Mouse (Mus musculus): ENCODE measurements around the gene Fgfr2. TPM values are rescaled to one million over a fixed set of nuclear protein-coding genes. Genes with fewer than 3 reads are reported as not detected.
A peak's percentile ranks its signal among the peaks of the same experiment; 100 is the strongest.

The Fgfr2 gene
- polyA plus RNA-seq, 1 experiment from 2014 or later = 99.3 TPM

- no peak for DNase-seq (ENCODE audit: low spot score)
- Histone ChIP-seq H3K9me3 (replicated peaks) (no peaks in the 10 kb centered on the region), H3K4me1 (peaks cover under 1% of the 10 kb centered on the region; the same call in 1 of the 2 replicates), H3K27me3 (ENCODE audit: low read depth, poor library complexity, severe bottlenecking) (peaks cover 20% of the 10 kb centered on the region), H3K36me3 (no peaks in the 10 kb centered on the region), H3K4me3 (no peak overlapping the region), H3K27ac (replicated peaks) (no peak overlapping the region)
- WGBS = 80% methylated on average over 5 of the region's 5 CpGs
Measured at GRCm38 (mm10) chr7:132323430-132323829, 799.7 kb downstream of the Fgfr2 start.

DNA sequence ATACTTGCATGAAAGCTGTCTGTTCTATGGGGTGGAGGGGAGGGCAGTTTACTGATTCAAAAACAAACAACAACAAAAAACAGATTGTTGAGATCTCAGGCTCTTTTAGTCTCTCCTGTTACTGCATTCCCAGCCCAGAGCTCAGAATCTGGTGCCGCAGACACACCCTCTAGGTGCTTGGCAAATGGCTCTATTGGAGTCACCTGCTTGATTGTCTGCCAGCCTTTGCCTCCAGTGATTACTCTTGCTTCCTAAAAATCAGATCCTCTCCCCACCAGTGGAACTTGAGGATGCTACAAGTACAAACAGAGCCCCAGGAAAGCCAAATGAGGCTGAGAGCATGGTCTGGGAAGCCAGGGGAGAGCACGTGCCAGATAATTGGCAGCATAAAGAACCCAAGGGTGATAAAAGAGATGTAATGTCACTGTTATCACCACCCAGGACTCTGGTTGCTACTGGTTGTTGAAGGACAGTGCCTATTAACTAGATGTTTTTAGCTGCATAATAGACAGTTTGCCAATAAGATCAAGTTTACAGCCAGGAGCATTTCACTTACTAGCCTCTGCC lies 801.7 kb downstream of the Fgfr2 start:
- no peak for DNase-seq (ENCODE audit: low spot score)
- Histone ChIP-seq H3K9me3 (replicated peaks) (no peaks in the 10 kb centered on the region), H3K27me3 (ENCODE audit: low read depth, poor library complexity, severe bottlenecking) (peaks cover 32% of the 10 kb centered on the region), H3K36me3 (no peaks in the 10 kb centered on the region), H3K27ac (replicated peaks) (no peak overlapping the region), H3K4me1 (peaks cover 13% of the 10 kb centered on the region), H3K4me3 (no peak overlapping the region)
- WGBS = 83% methylated on average over 2 of the region's 2 CpGs

DNA sequence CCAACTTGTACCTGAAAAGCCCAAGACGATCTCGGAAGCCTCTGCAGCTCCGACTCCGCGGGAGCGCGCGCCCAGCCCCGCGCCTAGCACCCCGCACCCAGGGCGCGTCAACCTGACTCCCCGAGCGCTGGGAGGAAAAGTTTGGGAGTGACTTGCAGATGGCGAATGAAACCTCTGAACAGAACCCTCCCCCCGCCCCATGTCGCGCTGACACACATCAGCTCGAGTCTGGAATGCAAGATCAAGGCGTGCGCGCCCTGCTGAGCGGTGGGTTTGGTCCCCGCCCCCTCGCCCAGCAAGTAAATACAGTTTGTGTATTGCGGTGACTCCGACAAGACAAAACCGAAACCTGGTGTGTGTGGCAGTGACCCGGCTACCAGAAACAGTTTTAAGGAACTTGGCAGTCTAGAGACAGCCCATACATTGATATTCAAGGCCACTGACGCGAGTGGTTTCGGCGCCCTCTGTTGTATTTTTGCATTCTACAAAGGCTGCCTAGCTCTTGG lies 806.1 kb downstream of the Fgfr2 start, which contains the start of gene Chst15:
Gene Chst15, minus strand, starts transcription at position 193 of the 506 bp plus-strand sequence.
- Histone ChIP-seq H3K27ac (replicated peaks) (peak within 1 kb of the TSS; percentile 96), H3K4me3 (peak within 1 kb of the TSS; percentile 81), H3K27me3 (ENCODE audit: low read depth, poor library complexity, severe bottlenecking) (peaks cover 44% of the 10 kb centered on the region), H3K36me3 (no peaks in the 10 kb centered on the region), H3K4me1 (peaks cover 49% of the 10 kb centered on the region), H3K9me3 (replicated peaks) (no peaks in the 10 kb centered on the region)
- WGBS = under 1% methylated on average over 34 of the region's 34 CpGs
- no peak for DNase-seq (ENCODE audit: low spot score)

GRCm38 (mm10) chr7:132316101-132317035 lies 806.8 kb downstream of the Fgfr2 start:
- Histone ChIP-seq H3K27ac (replicated peaks) (peak overlapping the region; percentile 96), H3K4me1 (peaks cover 53% of the 10 kb centered on the region), H3K9me3 (replicated peaks) (no peaks in the 10 kb centered on the region), H3K27me3 (ENCODE audit: low read depth, poor library complexity, severe bottlenecking) (peaks cover 37% of the 10 kb centered on the region), H3K4me3 (peak overlapping the region; percentile 81), H3K36me3 (no peaks in the 10 kb centered on the region)
- under 1% methylated on average over 79 of the region's 79 CpGs for WGBS
- peak; percentile 81 for DNase-seq (ENCODE audit: low spot score)

DNA sequence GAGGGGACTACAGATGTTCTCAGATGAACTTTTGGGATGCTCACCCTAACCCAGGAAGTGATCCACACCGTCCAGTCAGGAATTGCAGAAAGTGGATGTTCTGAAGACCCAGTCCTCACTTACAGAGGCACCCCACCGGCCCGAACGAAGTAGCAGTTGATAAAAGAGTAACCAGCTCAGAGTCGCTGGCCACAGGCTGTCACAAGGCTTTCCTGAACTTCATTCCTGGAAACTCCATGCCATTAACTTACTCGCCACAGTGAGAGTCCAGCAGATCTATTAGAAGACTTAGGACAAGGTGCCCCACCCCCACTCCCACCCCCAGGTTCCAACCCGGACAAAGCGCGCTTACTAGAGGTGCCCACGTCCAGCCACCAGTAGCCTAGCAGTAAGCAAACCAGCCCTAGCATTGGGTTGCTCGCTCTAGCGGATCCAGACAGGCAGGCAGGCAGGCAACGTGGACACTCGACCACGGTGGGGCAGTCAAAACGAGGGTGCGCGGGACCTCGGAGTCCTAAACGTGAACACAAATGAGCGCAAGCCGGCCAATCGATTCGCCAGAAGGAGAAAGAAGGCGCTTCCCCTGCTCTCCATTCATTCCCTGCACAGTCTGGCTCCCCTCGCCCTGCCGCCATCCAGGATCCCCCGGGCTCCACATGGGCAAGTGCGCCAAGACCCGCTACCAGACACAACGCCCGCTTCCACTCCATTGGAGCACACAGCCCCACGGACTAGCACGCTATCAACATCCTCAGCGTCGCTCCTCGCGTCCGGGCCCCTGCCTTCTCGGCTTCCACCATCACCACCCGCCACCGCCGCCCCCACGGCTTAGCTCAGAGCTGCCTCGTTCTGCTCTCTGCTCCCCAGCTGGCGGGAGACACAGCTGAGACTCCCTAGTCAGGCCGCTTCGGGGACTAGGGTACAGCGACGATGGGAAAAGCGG lies 807.7 kb downstream of the Fgfr2 start:
- peaks cover 36% of the 10 kb centered on the region for H3K27me3 ChIP-seq (ENCODE audit: low read depth, poor library complexity, severe bottlenecking)
- no peaks in the 10 kb centered on the region for H3K36me3 ChIP-seq
- peaks cover 59% of the 10 kb centered on the region for H3K4me1 ChIP-seq
- H3K27ac ChIP-seq (replicated peaks) = peak overlapping the region; percentile 96
- H3K4me3 ChIP-seq = peak overlapping the region; percentile 81
- 1% methylated on average over 51 of the region's 51 CpGs for WGBS
- H3K9me3 ChIP-seq (replicated peaks) = no peaks in the 10 kb centered on the region
- DNase-seq (ENCODE audit: low spot score) = peak; percentile 90

- Histone ChIP-seq H3K27me3 (ENCODE audit: low read depth, poor library complexity, severe bottlenecking) (peaks cover 15% of the 10 kb centered on the region), H3K4me1 (peaks cover 48% of the 10 kb centered on the region), H3K27ac (replicated peaks) (no peak overlapping the region), H3K9me3 (replicated peaks) (no peaks in the 10 kb centered on the region), H3K4me3 (no peak overlapping the region), H3K36me3 (no peaks in the 10 kb centered on the region)
- WGBS = 88% methylated on average over 8 of the region's 8 CpGs
- DNase-seq (ENCODE audit: low spot score) = no peak
Measured at GRCm38 (mm10) chr7:132312396-132312795, 810.8 kb downstream of the Fgfr2 start.

DNA sequence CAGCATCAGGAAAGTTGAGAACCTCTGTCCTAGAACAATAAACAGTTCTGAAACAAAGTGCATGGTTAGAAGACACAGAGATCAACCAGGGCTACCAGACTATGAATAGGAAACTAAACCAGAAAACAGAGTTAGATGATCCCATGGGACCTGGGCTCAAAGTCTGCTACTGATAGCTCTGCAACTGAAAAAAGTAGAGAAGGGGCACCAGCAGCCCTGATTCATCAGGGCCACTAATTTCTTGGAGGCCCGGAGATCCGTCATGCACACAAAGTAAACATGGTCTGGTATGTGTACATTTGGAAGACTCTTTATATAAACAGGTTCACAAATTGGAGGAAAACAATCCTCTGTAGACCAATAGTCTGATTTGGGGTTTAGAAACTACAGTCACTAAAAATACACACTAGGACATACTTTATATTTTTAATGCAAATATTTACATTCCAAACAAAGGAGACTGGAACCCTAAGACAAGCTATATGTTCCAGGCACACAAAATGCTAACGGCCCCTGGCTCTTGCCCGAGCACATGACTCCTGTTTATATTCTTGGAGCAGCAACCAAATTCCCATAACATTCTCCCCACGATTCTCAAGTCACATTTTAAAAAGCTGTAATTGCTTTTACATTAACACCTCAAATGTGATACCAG lies 814.5 kb downstream of the Fgfr2 start:
- no peaks in the 10 kb centered on the region for H3K36me3 ChIP-seq

GRCm38 (mm10) chr7:132307722-132308271 lies 815.4 kb downstream of the Fgfr2 start:
- no peaks in the 10 kb centered on the region; the same call in 1 of the 2 replicates for H3K27me3 ChIP-seq (ENCODE audit: low read depth, poor library complexity, severe bottlenecking)
- DNase-seq (ENCODE audit: low spot score) = no peak
- H3K36me3 ChIP-seq = no peaks in the 10 kb centered on the region
- H3K27ac ChIP-seq (replicated peaks) = no peak overlapping the region
- no peaks in the 10 kb centered on the region for H3K9me3 ChIP-seq (replicated peaks)
- H3K4me3 ChIP-seq = no peak overlapping the region
- 81% methylated on average over 6 of the region's 6 CpGs for WGBS
- H3K4me1 ChIP-seq = peaks cover 31% of the 10 kb centered on the region

More for the DNA sequence above, 814.5 kb downstream of the Fgfr2 start:
- Histone ChIP-seq H3K9me3 (replicated peaks) (no peaks in the 10 kb centered on the region), H3K27me3 (ENCODE audit: low read depth, poor library complexity, severe bottlenecking) (no peaks in the 10 kb centered on the region; the same call in 1 of the 2 replicates), H3K27ac (replicated peaks) (no peak overlapping the region), H3K4me1 (peaks cover 35% of the 10 kb centered on the region), H3K4me3 (no peak overlapping the region)
- DNase-seq (ENCODE audit: low spot score) = no peak
- 76% methylated on average over 5 of the region's 5 CpGs for WGBS

DNA sequence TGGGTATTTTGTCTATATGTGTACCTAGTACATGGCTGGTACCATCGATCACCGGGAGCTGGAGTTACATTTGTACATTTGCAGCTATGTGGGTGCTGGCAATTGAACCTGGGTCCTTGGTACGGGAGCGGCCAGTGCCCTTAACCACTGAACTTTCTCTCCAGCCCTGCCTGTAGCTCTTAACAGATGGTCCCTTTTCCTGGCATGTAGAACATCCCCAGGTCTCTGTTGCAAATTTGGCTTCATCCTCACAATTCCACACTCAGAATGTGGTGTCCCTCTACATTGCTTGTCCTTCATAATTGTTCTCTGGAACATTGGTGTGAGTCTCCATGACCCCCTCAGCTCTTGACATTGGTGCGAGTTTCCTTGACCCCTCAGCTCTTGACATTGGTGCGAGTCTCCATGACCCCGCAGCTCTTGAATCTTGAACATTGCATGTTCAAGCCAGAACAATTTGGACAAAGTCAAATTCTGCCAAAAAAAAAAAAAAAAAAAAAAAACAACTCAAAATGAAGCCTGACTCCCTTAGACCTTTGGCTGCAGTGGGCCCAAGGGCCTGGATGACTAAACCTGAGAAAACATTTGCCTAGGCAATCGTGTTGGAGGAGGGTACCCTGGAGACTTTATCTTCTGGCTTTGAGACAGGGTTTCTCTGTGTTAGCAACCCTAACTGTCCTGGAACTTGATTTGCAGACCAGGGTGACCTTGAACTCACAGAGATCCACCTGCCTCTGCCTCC lies 816.3 kb downstream of the Fgfr2 start:
- DNase-seq (ENCODE audit: low spot score) = no peak
- 92% methylated on average over 8 of the region's 8 CpGs for WGBS
- Histone ChIP-seq H3K4me1 (peaks cover 29% of the 10 kb centered on the region), H3K27ac (replicated peaks) (no peak overlapping the region), H3K4me3 (no peak overlapping the region), H3K9me3 (replicated peaks) (no peaks in the 10 kb centered on the region), H3K36me3 (no peaks in the 10 kb centered on the region), H3K27me3 (ENCODE audit: low read depth, poor library complexity, severe bottlenecking) (no peaks in the 10 kb centered on the region)

DNA sequence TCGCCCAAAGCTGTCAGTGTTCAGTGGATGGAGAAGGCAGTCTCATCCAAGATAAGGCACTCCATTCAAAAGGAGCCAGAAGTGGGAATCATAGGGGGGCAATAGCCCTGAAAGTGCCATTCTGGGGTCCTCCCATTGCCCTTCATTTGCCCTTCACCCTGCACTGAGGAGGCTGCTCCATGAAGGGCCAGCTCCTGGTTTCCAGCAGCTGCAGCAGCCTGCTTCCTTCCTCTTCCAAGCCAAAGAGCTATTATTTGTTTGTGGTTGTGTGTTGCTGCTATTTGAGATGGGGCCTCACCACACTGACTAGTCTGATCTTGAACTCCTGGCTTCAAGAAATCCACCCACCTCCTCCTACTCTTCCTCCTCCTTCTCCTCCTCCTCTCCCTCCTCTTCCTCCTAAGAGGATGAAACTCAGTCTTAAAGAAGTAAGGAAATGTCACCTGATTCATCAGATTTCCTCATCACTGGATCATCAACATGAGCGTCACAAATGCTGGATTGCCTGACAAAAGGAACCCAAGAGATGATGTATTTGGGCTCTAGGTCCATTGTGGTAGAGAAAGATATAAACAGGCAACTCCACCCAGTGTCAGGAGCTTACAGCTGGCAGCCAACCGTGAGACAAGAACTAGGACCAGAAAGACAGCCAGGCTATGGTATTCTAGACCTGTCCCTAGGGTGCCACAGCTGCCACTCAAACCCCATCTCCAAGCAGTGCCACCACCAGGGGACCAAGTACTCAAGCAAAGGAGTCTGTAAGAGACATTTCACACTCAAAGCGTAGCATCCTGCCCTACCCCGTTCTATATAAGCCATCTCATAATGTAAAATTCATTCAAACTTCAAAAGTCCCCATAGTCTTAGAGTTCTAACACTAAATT lies 817.4 kb downstream of the Fgfr2 start:
- peaks cover 23% of the 10 kb centered on the region for H3K4me1 ChIP-seq
- no peaks in the 10 kb centered on the region for H3K36me3 ChIP-seq
- 87% methylated on average over 5 of the region's 5 CpGs for WGBS
- H3K27me3 ChIP-seq (ENCODE audit: low read depth, poor library complexity, severe bottlenecking) = no peaks in the 10 kb centered on the region
- no peak for DNase-seq (ENCODE audit: low spot score)
- H3K4me3 ChIP-seq = no peak overlapping the region
- no peaks in the 10 kb centered on the region for H3K9me3 ChIP-seq (replicated peaks)
- no peak overlapping the region for H3K27ac ChIP-seq (replicated peaks)
